Mouse (Mus musculus): ENCODE results near the gene Taar6.

Taar6 gene

GRCm38 (mm10) chr10:23985546-23985945, at the start of gene Taar6:
Taar6 (minus strand) TSS chr10:23985646.
- no peak for DNase-seq (ENCODE audit: low spot score in 2 of 2)

- DNase-seq (ENCODE audit: low spot score in 2 of 2) = no peak
Measured at GRCm38 (mm10) chr10:24031347-24031746, 45.9 kb upstream of the Taar6 start.

GRCm38 (mm10) chr10:24026922-24027321, 41.5 kb upstream of the Taar6 start, which contains the start of gene Taar7d:
Taar7d (plus strand) TSS chr10:24027222.
- DNase-seq (ENCODE audit: low spot score in 2 of 2) = no peak

- no peak for DNase-seq (ENCODE audit: low spot score in 2 of 2)
Measured at GRCm38 (mm10) chr10:24008143-24008542, 22.7 kb upstream of the Taar6 start.

- no peak for DNase-seq (ENCODE audit: low spot score in 2 of 2)
Measured at GRCm38 (mm10) chr10:24007034-24007433, 21.6 kb upstream of the Taar6 start.

GRCm38 (mm10) chr10:24006442-24006841, 21.0 kb upstream of the Taar6 start:
- no peak for DNase-seq (ENCODE audit: low spot score in 2 of 2)

GRCm38 (mm10) chr10:23999639-24000038, 14.2 kb upstream of the Taar6 start, which contains the start of gene Taar7b:
Taar7b (plus strand) TSS chr10:23999939.
- no peak for DNase-seq (ENCODE audit: low spot score in 2 of 2)

GRCm38 (mm10) chr10:23993381-23993780, 7.9 kb upstream of the Taar6 start, which contains the start of gene Taar7a:
Taar7a (minus strand) TSS chr10:23993481.
- no peak for DNase-seq (ENCODE audit: low spot score in 2 of 2)

GRCm38 (mm10) chr10:23986419-23986818, 973 bp upstream of the Taar6 start:
- no peak for DNase-seq (ENCODE audit: low spot score in 2 of 2)

- DNase-seq (ENCODE audit: low spot score in 2 of 2) = peak; percentile 70 to 80
Measured at GRCm38 (mm10) chr10:23978901-23979705, 6.3 kb downstream of the Taar6 start.

GRCm38 (mm10) chr10:23977958-23978357, 7.5 kb downstream of the Taar6 start:
- no peak for DNase-seq (ENCODE audit: low spot score in 2 of 2)

- no peak for DNase-seq (ENCODE audit: low spot score in 2 of 2)
Measured at GRCm38 (mm10) chr10:23971256-23971655, 14.2 kb downstream of the Taar6 start.

GRCm38 (mm10) chr10:23970656-23971165, 14.7 kb downstream of the Taar6 start, which contains the start of gene Taar5:
Taar5 (plus strand) TSS chr10:23970706.
- DNase-seq (ENCODE audit: low spot score in 2 of 2) = no peak

- DNase-seq (ENCODE audit: low spot score in 2 of 2) = no peak
Measured at GRCm38 (mm10) chr10:23964921-23965610, 20.4 kb downstream of the Taar6 start.

GRCm38 (mm10) chr10:23963444-23963843, 22.0 kb downstream of the Taar6 start:
- DNase-seq (ENCODE audit: low spot score in 2 of 2) = no peak

- no peak for DNase-seq (ENCODE audit: low spot score in 2 of 2)
Measured at GRCm38 (mm10) chr10:23960444-23960915, 25.0 kb downstream of the Taar6 start, which contains the start of gene Taar4. Taar4 (plus strand) TSS chr10:23960494.

GRCm38 (mm10) chr10:23959071-23959470, 26.4 kb downstream of the Taar6 start:
- no peak for DNase-seq (ENCODE audit: low spot score in 2 of 2)

GRCm38 (mm10) chr10:23951714-23952113, 33.7 kb downstream of the Taar6 start:
- DNase-seq (ENCODE audit: low spot score in 2 of 2) = no peak

GRCm38 (mm10) chr10:23949508-23950005, 35.9 kb downstream of the Taar6 start, which contains the start of gene Taar3:
Taar3 (plus strand) TSS chr10:23949558.
- peak; percentile 12 to 20 for DNase-seq (ENCODE audit: low spot score in 2 of 2)

- DNase-seq (ENCODE audit: low spot score in 2 of 2) = no peak
Measured at GRCm38 (mm10) chr10:23948026-23948425, 37.4 kb downstream of the Taar6 start.

- DNase-seq (ENCODE audit: low spot score in 2 of 2) = no peak
Measured at GRCm38 (mm10) chr10:23942465-23942864, 43.0 kb downstream of the Taar6 start.

GRCm38 (mm10) chr10:23938312-23938711, 47.1 kb downstream of the Taar6 start, which contains the start of gene Taar2:
Taar2 (plus strand) TSS chr10:23938572.
- DNase-seq (ENCODE audit: low spot score in 2 of 2) = no peak
